Mouse (Mus musculus) adrenal gland, postnatal 14 days (tissue): Measurements from ENCODE around the gene Atp13a3. TPM values are rescaled to one million over a fixed set of nuclear protein-coding genes. Genes with fewer than 3 reads are reported as not detected.
A peak's percentile ranks its signal among the peaks of the same experiment; 100 is the strongest.
"Not testable (repeated sequence)": the region's sequence is repeated elsewhere in the genome, so short reads cannot be mapped to it uniquely, and the experiment has no call there.

Source experiments
- DNase-seq: peaks from one replicate; pipeline ENCODE4 v3.0.0; 2021; ENCODE audit warnings: mixed read lengths
- total RNA-seq: library from RNA; stranded (reverse); gene quantifications from 2 replicates; pipeline ENCODE4 v1.2.3, GENCODE M21; 2021

Gene Atp13a3
- total RNA-seq, 1 experiment from 2014 or later: 87.9 TPM

DNA sequence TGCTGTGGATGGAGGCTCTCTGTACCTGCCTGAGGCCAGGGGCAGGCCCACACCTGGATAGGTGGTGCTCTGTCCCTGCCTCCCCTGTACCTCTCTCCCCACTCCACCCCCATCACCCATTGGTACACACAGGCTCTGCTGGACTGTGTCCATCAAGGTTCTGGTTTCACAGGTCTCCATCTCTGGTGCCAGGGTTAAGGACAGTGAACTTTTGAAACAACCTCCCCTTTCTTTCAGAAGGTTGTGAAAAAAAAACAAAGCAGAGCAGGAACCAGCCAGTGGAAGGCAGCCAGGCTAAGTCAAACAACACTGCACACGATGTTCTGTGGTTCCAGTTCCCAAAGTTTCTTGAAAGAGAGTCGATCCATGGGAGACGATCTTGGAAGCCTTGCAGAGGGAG is 6.9 kb upstream of the Atp13a3 start:
- DNase-seq: no peak

DNA sequence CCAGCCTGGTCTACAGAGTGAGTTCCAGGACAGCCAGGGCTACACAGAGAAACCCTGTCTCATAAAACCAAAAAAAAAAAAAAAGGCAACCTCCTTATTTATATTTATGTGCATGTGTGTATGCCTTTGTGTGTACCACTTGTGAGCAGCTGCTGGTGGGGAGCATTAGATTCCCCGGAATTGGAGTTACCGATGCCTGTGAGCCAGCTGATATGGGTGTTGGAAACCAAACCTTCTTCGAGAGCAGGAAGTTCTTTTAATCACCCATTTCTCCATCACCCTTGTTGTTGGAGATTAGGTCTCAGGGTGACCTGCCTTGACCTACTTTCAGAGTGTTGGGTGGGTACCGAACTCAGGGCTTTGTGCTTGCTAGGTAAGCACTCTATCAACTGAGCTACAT is 5.1 kb upstream of the Atp13a3 start:
- DNase-seq: no peak

DNA sequence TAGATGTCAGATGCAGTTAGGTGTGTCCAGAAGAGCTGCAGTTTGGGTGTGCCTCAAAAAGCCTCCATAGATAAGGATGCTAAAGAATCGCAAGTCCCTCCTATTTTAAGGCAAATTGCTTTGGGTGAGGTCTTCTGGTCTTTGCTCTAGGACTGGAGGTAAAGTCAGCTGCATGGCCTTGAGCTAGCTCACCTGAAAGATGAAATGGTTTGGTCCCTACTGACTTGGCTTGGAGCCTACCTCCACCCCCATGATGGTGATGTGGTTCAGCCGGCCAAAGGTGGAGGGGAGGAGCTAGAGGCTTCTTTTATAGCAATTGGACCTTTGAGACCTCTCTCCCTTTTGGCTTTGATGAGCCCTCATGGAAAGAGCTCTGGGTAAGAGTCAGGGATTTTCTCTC is 1.7 kb upstream of the Atp13a3 start:
- DNase-seq: no peak

DNA sequence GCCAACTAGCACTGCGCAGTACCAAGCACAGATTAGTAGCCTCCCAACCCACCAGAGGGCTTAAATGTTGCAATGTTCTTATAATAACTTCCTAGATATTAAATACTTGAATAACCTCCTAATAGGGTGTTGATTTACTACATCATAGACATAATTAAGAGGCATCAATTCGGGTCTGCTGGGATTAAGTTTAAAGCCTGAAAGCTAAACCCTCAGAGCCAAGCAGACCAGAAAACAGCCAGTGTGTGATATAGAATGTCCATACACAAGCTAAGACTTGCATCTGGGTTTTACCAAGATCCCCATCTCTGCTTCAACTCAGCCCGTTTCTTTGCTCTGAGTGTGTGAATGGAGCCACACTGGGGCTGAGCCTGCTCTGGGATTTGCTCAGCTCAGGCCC is 2.2 kb downstream of the Atp13a3 start:
- no peak for DNase-seq

DNA sequence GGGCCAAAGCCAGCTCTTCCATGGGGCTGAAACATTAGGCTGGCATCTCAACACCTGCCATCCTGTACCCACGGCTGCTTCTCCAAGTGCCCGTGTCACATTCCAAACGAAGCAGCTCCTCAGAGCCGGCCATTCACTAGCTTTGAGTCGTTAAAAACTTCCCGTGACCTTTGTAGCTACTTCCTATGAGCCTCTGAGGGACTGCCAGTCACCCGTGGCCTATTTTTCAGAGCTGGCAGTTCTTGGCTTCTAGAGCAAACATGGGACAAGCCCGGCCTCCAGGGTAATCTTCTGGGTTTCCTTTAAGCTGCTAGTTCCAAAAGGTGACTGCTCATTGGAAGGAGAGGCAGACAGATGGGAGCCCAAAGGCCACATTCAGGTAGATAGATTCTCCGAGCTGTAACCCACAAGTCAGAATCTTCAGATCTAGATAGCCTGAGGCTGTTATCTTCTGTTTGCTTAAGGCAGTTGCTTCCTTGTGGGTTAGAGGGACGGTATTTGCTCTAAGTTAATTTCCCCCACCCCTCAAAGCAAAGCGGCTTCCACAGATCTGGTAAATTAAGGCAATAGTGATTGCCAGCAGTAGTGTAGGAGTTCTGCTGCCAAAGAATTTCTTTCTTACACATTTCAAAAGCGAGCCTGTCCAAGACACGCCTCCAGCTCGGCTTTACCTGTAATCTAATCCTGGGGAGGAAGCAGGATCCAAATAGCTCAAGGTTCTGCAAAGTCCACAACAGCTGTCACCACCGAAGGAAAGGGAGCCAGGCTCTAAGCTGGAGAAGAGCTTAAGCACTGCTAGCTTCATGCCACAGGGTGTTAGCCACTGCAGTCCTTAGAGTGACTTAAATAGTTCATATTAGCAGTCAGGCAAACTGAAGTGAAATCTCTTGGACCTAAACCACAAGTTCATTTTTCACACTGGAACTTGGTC is 8.4 kb downstream of the Atp13a3 start:
- peak; percentile 65 for DNase-seq

DNA sequence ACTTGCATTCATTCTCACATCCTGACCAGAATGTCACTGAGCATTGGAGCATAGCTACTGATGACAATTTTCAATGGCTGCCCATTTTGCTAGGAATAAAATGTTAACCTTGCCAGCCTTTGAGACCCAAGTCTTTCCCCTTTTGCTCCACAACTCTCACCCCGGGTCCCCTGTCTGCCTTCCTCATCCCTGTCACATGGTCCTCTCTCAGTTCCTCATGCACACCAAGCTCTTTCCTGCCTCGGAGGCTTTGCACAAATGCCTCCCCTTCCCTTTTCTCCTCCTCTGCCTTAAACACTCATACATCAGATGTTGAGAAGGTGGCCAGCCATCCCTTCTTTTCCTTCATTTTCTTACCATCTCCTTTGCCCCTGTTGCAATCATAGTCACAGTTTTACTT is 10.6 kb downstream of the Atp13a3 start:
- DNase-seq: no peak

DNA sequence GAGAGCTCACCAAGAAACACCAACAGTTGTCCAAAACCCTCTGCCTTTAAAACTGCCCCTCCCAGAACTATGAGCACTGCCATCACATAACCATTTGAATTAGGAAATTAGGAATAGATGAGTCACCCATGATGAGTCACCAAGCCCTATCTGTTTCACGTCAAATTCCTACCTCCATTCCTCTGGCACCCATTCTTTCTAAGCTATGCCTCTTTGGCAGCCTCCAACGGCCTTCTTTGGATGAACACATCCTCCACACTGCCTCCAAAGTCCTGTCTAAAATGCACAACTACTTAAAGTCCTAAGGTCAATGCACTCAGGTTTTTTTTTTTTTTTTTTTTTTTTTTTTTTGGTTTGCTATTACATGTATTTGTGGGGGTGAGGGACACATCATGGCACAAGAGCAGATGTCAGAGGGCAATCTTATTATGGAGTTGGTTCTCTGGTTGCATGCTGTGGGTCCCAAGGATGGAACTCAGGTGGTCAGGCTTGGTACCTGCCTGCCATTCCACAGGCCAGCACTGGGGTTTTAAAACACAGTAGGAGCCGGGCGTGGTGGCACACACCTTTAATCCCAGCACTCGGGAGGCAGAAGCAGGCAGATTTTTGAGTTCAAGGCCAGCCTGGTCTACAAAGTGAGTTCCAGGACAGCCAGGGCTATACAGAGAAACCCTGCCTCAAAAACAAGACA is 15.0 kb downstream of the Atp13a3 start:
- DNase-seq: peak; percentile 39

DNA sequence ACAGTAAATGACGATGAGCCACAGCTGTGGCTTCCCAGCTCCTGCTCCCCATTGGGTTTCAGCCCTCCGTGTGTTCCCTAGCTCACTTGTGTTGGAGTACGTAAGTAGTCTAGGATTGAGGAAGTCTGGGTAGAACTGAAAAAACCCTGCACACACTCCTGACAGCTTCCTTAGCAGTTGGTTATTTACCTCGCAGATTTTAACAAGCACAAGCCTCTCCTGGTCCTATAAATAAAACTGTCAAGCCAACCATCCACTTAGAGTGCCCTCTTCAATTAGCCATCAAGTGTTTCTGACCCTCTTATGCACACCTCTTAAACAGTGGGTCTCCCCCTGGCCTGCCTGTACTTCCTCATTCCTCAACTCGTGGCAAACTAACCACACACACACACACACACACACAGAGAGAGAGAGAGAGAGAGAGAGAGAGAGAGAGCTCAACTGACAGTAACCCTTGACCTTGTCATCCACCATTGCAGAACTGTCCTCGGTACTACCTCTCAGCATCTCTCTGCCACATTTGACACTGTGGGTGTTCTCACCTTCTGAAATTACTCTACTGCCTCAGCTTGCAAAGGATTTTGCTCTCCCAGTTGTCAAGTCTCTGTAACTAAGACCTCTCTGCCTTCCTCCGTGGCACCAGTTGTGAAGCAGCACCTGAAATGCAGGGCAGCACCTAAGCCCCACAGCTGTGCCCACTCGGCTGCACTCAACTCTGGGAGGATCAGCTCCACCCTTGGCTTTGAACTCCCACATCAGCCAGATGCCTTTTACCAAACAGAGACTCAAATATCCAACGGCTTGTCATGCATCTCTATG is 15.7 kb downstream of the Atp13a3 start:
- no peak for DNase-seq

DNA sequence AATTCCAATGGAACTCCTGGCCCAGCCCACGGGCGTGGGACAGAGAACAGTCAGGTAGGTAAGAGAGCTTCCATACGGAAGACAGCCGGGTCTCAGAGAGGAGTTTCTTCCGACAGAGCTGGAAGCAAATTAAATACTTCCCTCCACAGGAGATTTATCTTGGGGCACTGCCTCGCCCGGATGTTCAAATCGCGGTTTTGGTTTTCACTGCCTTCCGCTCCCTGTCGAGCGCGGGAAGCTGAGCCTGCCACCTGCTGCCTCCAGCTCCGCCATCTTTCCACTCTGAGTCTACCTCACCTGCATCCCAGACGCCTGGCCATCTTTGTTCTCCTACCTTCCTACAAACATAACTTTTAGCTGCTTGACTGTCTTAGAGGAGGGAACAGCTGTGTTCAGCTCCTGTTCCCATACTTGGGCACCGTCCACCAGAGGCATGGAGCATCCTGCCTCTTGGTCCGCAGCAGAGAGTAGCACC is 16.5 kb downstream of the Atp13a3 start:
- DNase-seq: peak; percentile 45

DNA sequence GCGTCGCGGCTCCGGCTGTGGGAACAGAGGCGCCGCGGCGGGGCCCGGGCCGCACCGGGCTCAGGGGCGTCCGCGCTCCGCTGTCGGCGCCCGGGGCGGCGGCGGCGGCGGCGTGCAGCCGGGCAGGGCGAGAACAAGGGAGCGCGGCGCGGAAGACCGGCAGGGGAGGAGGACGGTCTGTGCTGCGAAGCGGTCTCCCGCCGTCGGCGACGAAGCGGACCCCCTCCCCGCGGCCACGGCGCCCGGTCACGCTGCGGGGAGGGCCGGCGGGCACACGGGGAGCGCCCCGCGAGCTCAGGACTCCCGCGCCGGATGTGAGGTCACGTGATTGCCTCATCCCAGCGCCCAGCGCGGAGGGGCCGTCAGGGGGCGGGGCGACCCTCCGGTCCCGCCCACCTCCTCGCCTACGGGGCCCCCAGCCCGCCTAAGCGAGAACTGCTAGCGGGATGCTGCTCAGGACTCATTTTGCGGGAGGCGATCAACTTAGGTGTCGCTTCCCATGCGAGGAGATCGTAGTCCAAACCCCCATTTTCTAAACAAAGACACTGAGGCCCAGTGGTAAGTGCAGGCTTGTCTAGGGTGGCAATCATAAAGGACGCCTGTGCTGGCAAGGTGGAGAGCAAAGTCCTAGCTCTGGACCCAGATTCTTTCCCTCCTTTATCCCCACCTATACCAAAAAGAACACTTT is 17.1 kb downstream of the Atp13a3 start:
- peak; percentile 95 for DNase-seq

DNA sequence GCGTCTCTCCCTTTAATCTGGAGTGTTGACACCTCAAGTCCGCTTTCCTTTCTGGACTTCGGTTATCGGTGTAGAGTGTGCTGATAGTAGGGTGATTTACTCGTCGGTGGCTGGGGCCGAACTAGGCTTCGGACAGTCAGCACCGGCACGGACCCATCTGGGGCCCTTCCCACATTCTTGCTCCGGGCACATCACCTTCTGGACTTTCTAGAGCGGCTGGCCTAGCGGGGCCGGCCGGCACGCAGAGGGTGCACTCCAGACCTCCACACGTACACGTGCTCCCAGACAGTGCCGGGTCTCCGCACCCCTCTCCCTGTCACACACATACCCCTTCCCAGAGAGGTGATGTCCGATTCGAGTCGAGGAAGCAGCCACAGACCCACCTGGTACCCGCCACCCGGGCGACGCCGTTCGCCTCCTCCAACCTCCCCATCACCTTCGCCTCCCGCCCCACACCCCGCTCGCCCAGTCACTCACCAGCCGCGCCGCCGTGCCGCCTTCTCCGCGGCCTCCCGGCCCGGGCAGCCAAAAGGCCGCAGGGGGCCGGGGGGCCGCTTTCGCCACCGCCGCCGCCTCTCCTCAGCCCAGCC is 17.8 kb downstream of the Atp13a3 start:
- peak; percentile 72 for DNase-seq

DNA sequence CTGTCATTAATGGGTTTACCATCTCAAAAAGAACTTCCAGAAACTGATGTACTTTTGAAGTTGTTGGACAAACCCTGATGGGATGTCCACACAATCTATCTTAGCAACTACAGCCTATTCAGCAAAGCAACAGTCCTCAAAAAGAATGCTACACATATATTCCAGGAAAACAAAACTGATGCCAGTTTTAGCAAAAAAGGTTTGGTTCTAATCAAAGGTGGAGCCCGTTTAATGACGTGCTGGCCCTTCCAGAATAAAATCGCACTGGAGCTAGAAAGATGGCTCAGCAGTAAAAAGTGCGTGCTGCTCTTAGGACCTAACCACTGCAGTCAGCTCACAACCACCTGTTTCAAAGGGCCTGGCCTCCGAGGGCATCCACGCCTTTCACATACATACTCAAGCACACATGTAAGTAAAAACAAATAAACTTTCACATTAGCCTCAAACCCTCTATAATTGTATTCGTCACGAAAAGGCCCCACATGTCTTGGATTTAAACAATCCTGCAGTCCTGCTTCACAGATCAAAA is 18.8 kb downstream of the Atp13a3 start:
- no peak for DNase-seq

DNA sequence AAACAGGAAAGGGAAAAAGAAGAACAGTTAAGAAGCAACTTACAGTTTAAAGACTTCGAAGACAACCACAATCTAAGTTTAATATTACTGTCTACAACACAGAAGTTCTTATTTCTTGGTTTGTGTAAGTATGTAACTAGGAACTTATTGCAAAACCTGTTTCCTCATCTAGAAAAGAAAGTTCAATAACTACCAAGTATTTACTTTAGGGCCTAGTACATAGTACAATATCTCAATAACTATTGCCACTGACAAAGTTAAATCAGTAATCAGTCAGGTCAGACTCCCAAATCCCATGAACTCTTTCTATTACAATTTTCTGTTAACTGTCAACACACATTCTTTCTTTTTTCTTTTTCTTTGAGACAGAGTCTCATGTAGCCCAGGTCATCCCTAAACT is 20.2 kb downstream of the Atp13a3 start:
- no peak for DNase-seq

DNA sequence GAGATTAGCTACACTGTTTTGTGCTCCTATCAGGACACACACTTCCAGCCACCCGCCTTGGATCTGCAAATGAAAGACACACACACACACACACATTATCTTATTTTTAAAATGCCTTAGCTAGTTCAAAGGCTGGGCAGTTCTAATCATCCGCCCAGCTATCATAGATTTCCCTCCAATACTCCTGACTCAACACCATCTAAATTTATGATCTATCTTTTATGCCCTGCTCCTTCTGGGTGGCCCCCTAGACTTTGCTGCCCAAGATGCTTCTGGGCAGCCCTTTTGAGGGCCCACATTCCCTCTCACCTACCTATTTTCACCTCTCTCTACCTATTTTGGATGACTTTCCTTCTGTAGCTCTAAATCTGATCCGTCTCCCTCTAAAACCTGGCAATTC is 29.5 kb downstream of the Atp13a3 start:
- DNase-seq: no peak

DNA sequence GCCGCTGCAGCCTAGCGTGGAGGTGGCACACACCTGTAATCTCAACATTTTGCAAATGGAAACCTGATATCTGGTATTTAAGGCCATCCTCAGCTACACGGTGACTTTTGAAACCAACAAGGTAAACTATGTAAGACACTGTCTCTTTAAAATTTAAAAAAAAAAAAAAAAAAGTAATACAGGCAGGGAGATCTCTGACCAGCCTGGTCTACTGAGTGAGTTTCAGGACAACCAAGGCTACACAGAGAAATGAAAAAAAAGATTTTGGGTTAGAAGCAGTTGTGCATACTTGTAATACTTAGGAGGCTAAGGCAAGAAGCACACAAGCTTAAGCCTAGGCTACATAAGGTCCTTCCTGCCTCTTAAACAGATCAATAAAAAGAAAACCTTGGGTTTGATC is 30.8 kb downstream of the Atp13a3 start:
- no peak for DNase-seq

DNA sequence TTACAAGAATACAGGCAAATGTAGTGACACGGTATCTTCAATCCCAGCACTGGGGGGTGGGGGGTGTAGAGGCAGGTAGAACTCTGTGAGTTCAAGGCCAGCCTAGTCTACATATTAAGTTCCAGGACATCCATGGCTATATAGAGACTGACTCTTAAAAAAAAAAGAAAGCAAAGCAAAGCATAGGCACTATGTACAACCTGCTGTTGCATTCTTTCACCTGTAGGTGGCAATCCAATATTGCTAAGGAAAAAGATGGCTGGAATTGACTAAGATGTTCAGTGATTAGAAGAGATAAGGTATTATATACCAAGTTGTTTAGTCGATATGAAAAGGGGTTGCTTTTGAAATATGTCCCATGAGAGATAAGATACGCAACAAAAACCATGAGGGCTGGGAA is 31.5 kb downstream of the Atp13a3 start:
- peak; percentile 56 for DNase-seq

DNA sequence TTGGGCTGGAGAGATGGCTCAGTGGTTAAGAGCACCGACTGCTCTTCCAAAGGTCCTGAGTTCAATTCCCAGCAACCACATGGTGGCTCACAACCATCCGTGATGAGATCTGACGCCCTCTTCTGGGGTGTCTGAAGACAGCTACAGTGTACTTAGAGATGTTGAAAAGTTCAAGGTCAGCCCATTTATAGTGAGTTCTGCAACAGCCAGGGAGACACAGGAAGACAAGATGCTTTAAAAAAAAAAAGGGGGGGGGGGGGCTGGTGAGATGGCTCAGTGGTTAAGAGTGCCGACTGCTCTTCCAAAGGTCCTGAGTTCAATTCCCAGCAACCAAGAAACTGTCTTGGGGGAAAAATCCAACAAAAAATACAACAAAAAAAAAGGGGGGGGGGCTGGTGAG is 32.5 kb downstream of the Atp13a3 start:
- DNase-seq: not testable (repeated sequence)

DNA sequence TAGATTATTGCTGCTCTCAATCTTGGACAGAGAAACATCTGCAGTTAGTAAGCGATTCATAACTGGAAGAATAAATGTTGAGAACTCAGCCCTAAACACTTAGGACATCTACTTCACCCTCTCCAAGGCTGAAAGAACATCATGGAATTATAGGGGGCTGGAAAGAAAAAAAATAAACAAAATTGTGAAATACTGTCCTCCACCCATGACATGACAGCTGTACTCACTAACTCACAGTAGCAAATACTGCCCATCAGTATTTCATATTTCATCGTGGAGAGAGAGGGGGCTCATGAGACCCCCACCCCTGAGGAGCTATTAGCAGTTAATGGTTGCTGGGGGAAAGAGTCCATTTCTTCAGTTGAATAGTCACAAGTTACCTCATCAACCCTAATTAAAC is 38.4 kb downstream of the Atp13a3 start:
- no peak for DNase-seq

DNA sequence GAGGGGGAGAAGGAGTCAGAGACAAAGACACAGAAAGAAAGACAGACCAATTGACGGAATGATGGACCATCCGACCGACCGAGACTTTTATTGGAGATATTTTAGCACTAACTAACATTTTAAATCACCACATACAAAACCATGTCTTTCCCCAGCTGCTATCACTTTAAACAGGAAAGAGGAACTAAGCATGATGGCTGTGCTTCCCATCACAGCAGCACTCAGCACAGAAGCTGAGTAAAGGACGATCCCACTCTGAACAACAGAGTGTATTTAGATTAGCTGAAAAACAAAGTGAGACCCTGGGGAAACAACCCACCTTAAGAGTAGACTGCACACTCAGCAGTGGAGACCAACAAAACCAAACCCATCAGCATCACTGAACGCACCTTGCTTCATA is 41.2 kb downstream of the Atp13a3 start:
- no peak for DNase-seq

DNA sequence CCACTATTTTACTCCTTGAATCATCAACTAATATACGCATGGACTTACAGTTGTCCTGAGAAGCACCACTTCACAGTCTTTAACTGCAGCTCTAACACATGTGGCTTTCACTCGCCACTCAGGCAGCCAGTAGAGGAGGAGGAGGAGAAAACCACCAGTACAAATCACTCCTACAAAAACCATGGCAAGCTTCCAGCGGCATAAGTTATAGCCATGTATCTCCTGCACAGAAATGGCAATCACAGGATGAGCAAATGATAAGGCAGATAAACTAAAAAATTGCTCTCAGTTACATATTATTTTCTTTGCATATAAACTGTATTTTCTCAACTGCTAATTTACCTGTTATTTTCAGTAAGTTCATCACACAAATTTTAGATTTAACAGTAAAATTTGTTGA is 43.2 kb downstream of the Atp13a3 start:
- DNase-seq: no peak

DNA sequence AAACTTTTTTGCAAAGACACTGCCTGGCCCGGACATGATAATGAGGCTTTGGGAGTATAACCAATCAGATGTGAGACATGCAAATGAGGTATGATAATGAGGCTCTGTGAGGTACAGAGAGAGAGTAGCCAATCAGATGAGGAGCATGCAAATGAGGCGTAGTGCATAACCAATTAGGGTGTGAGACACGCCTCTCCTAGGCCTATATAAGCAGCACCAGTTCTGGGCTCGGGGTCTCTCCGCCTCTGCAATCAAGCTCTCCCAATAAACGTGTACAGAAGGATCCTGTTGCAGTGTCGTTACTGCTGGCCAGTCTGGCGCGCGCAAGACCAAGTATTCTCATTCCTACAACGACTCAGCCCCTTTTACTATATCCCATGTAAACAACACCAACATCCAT is 52.3 kb downstream of the Atp13a3 start:
- not testable (repeated sequence) for DNase-seq
